ENCODE assay signal across 9 mouse cellular contexts in the genomic region with DNA sequence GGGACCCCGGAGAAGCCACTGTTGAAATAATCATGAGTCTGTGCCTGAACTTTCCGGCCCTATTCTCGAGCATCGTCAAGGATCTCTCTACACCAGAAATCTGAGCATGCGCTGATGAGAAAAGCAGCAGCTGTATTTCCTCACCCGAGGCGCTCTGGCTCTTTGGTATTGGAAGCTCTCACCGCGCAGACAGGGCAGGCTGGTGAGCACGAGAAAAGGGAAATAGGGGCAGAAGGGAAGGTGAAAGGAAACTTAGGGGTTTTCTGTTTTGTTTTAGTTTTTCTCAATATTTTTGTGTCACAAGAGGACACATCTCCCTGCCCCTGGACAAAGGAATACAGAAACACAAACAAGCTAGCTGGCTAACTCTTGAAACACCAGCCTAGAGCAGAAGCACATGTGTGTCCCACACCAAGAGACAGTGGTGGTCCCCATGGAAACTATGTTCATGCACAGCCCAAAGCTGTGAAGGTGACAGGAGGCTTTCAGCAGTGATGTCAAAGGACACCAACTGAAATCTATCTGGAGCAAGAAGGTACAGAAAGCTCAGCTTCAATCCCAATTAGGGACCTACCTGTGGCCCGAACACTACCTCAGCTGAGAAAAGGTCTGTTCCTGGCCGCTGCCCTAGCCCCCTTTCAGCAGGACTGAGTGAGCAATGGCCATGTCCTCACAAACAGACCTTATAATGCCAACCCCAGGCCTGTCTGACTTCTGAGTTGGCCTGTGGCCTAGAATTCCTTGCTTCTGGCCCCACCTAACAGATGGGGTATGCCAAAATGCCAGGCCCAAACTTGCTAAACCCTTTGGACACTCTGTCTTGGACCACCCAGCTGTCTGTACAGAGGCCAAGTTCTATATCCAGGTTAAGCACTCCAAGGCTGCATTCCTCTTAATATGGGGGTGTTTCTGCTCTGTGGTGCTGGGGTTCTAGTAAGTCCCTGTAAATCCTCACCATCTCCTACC.
DNase-seq lines count a peak whose midpoint lies in the region; ATAC-seq and TF ChIP-seq lines count a peak whose summit lies in the region.
"Had no signal": no experiment of that assay in that cellular context is flagged by ENCODE, and none has a peak within 500 bp of the region (broad histone marks: within the 10 kb centered on the region; RNA-seq: fewer than 3 reads in every experiment).

No protein-coding gene starts in this region.

- no peak for TF ChIP-seq CTCF in heart, adult 2 months (IDR thresholded peaks at IDR 0.05)

- H3K27ac ChIP-seq in heart, adult 2 months, result peak overlapping the region; percentile 77
- H3K27ac ChIP-seq in kidney, embryonic 14.5 days (ENCODE audit: low read depth, low read length), result peak overlapping the region; percentile 27; the same call in 1 of the 2 replicates

- ATAC-seq in kidney, embryonic 14.5 days (ENCODE audit: low FRiP score, low TSS enrichment), result peak; percentile 37

- no peaks in the 10 kb centered on the region for H3K9me3 ChIP-seq in kidney, embryonic 14.5 days (ENCODE audit: control insufficient read depth, low read length)

- DNase-seq in left cerebral cortex, postnatal 25 days (ENCODE audit: low spot score in 2 of 2), result peak; percentile 5 to 6
- DNase-seq in left cerebral cortex, adult 8-10 months (ENCODE audit: low spot score in 2 of 2), result no peak
- DNase-seq in c-Kit-positive CD71-negative TER-119-negative erythroid progenitor cells, embryonic 14.5 days (ENCODE audit: low read depth), result peak; percentile 48
- DNase-seq in heart, adult 2 months, result peak; percentile 71 to 80
- DNase-seq in lung, postnatal 36 days, result peak; percentile 75
- DNase-seq in thymus, postnatal 36 days, result peak; percentile 10 to 12
- DNase-seq in T-cell, adult 2 months (ENCODE audit: low spot score), result no peak

- H3K9ac ChIP-seq in heart, adult 2 months (ENCODE audit: low read depth, low read length), result peak overlapping the region; percentile 19; the same call in 1 of the 2 replicates
- H3K9ac ChIP-seq in kidney, embryonic 14.5 days (ENCODE audit: low read depth, low read length), result no peak overlapping the region

- H3K27me3 ChIP-seq in heart, adult 2 months (ENCODE audit: control insufficient read depth, insufficient read depth, low read length), result no peaks in the 10 kb centered on the region
- no peaks in the 10 kb centered on the region for H3K27me3 ChIP-seq in kidney, embryonic 14.5 days (ENCODE audit: control insufficient read depth, insufficient read depth, low read length)

- peaks cover 10% of the 10 kb centered on the region for H3K4me1 ChIP-seq in heart, adult 2 months (ENCODE audit: control insufficient read depth, insufficient read depth, low read length)
- H3K4me1 ChIP-seq in kidney, embryonic 14.5 days (ENCODE audit: control insufficient read depth, insufficient read depth, low read length), result peaks cover 27% of the 10 kb centered on the region; the same call in 1 of the 2 replicates

- 0 out of 2 replicates have a peak, but pooled peaks have one; percentile 8 for TF ChIP-seq EP300 in heart, adult 2 months (IDR thresholded peaks at IDR 0.05; ENCODE audit: insufficient read depth, low read depth, low read length)

- H3K4me3 ChIP-seq in heart, adult 2 months, result peak overlapping the region; percentile 32
- no peak overlapping the region for H3K4me3 ChIP-seq in kidney, embryonic 14.5 days (ENCODE audit: low read length)
- H3K4me3 ChIP-seq: myocyte had no signal

- no peaks in the 10 kb centered on the region for H3K79me2 ChIP-seq in heart, adult 2 months (replicated peaks; ENCODE audit: control insufficient read depth, insufficient read depth, low read length)

- peaks cover 18% of the 10 kb centered on the region for H3K36me3 ChIP-seq in heart, adult 2 months (ENCODE audit: control insufficient read depth, insufficient read depth, low read length)
- peaks cover 5% of the 10 kb centered on the region; the same call in 1 of the 2 replicates for H3K36me3 ChIP-seq in kidney, embryonic 14.5 days (ENCODE audit: control insufficient read depth, insufficient read depth, low read length)

- intact Hi-C loops in left cerebral cortex, postnatal 25 days (cut with DNase I), result no loop called here
- intact Hi-C loops in heart, adult 2 months (cut with DNase I), result loop anchor here (2.0 kb wide), 2 partner anchors 35 to 55 kb away; no protein-coding TSS in a partner anchor

- WGBS in heart, adult 2 months, result 9% methylated on average over 12 of the region's 12 CpGs
- 28% methylated on average over 12 of the region's 12 CpGs for WGBS in kidney, embryonic 14.5 days

- TF ChIP-seq POLR2A in heart, adult 2 months (IDR thresholded peaks at IDR 0.05; ENCODE audit: insufficient read depth, low read depth, low read length), result no peak

- H3K4me2 ChIP-seq in kidney, embryonic 14.5 days (replicated peaks; ENCODE audit: low read depth, low read length), result no peak overlapping the region

Comparison
In these comparisons a context has a peak if more than half of its experiments do, and no peak if none do; other contexts are left out.
1. DNase-seq: peak in left cerebral cortex, postnatal 25 days (2 of 2), c-Kit-positive CD71-negative TER-119-negative erythroid progenitor cells, embryonic 14.5 days (single experiment), heart, adult 2 months (2 of 2), lung, postnatal 36 days (single experiment) and thymus, postnatal 36 days (2 of 2); none in left cerebral cortex, adult 8-10 months (0 of 2) and T-cell, adult 2 months (single experiment).